Comparison of ENCODE assay signal across 27 mouse cellular contexts in the genomic region with DNA sequence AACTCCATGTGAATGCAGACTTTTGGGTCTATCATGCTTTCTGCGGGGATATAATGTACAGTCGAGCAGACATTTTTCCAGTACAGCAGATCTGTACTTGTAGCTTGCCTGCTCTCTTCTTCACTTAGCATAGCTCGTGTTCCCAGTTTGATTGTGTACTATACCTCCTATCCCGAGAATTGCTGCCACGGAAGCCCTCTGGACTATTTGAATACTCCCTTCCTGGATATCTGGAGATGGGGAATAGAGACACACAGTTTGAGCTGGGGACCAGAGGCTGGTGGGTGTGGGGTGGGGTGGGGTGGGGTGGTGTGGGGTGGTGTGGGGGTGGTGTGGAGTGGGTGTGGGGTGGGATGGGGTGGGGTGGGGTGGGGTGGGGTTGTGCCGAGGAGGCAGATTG.
"Had no signal": no experiment of that assay in that cellular context is flagged by ENCODE, and none has a peak within 500 bp of the region (broad histone marks: within the 10 kb centered on the region; RNA-seq: fewer than 3 reads in every experiment).

No protein-coding gene starts in this region.

- H3K9me3 ChIP-seq: heart, embryonic 13.5 days; heart, embryonic 15.5 days; hindbrain, embryonic 10.5 days; hindbrain, embryonic 12.5 days; intestine, embryonic 15.5 days; limb, embryonic 10.5 days; limb, embryonic 12.5 days; liver, embryonic 13.5 days had no signal

- H3K4me3 ChIP-seq: gastrocnemius, adult 2 months; heart, embryonic 13.5 days; heart, embryonic 15.5 days; hindbrain, embryonic 10.5 days; hindbrain, embryonic 12.5 days; intestine, embryonic 15.5 days; layer of hippocampus, adult 2 months; left cerebral cortex, adult 2 months; limb, embryonic 10.5 days; limb, embryonic 12.5 days; liver, embryonic 13.5 days had no signal

- H3K27me3 ChIP-seq: heart, embryonic 13.5 days; heart, embryonic 15.5 days; hindbrain, embryonic 12.5 days; intestine, embryonic 15.5 days; limb, embryonic 12.5 days; liver, embryonic 13.5 days had no signal

- H3K4me2 ChIP-seq: heart, embryonic 11.5 days; heart, embryonic 13.5 days; heart, embryonic 15.5 days; hindbrain, embryonic 12.5 days; hindbrain, embryonic 14.5 days; intestine, embryonic 15.5 days; limb, embryonic 12.5 days; liver, embryonic 11.5 days; liver, embryonic 13.5 days had no signal

- ATAC-seq: hindbrain, embryonic 16.5 days; inflammation-experienced regulatory T-cells, adult 6 months; intestine, embryonic 15.5 days; intestine, postnatal 0 days had no signal

- H3K4me1 ChIP-seq: heart, embryonic 13.5 days; heart, embryonic 15.5 days; hindbrain, embryonic 12.5 days; intestine, embryonic 15.5 days; liver, embryonic 13.5 days had no signal

- H3K36me3 ChIP-seq: heart, embryonic 13.5 days; heart, embryonic 15.5 days; hindbrain, embryonic 10.5 days; hindbrain, embryonic 12.5 days; intestine, embryonic 15.5 days; limb, embryonic 12.5 days; liver, embryonic 13.5 days had no signal

- DNase-seq: gastrocnemius, adult 2 months; gastrocnemius, postnatal 10 days; gastrocnemius, postnatal 25 days; heart, postnatal 14 days; heart, postnatal 36 days; kidney, adult 18-20 months; kidney, adult 8-10 months; kidney, postnatal 14 days; kidney, postnatal 36 days; liver; liver, embryonic 13.5 days had no signal

- H3K9ac ChIP-seq: heart, embryonic 13.5 days; heart, embryonic 15.5 days; hindbrain, embryonic 12.5 days; hindbrain, embryonic 14.5 days; intestine, embryonic 15.5 days; limb, embryonic 12.5 days; liver, embryonic 13.5 days had no signal

- H3K27ac ChIP-seq: gastrocnemius, adult 2 months; heart, embryonic 13.5 days; heart, embryonic 15.5 days; hindbrain, embryonic 10.5 days; hindbrain, embryonic 12.5 days; hindbrain, embryonic 14.5 days; intestine, embryonic 15.5 days; kidney, postnatal 0 days; layer of hippocampus, adult 2 months; left cerebral cortex, adult 2 months; limb, embryonic 10.5 days; limb, embryonic 12.5 days; liver, embryonic 13.5 days had no signal
